ENCODE assay signal across 9 mouse cellular contexts in genomic region chr10:64083813-64084212, GRCm38 (mm10). TPM values are rescaled to one million over a fixed set of nuclear protein-coding genes. Genes with fewer than 3 reads are reported as not detected.
DNase-seq lines count a peak whose midpoint lies in the region; ATAC-seq lines count a peak whose summit lies in the region.
"Had no signal": no experiment of that assay in that cellular context is flagged by ENCODE, and none has a peak within 500 bp of the region (broad histone marks: within the 10 kb centered on the region; RNA-seq: fewer than 3 reads in every experiment).

No protein-coding gene starts in this region.

- no peaks in the 10 kb centered on the region for H3K9me3 ChIP-seq in forebrain, embryonic 14.5 days (replicated peaks; ENCODE audit: control insufficient read depth, low read length)
- no peaks in the 10 kb centered on the region for H3K9me3 ChIP-seq in neural tube, embryonic 12.5 days

- 0 out of 2 replicates have a peak, but pooled peaks cover 3% of the 10 kb centered on the region for H3K27me3 ChIP-seq in forebrain, embryonic 14.5 days (replicated peaks; ENCODE audit: control insufficient read depth, insufficient read depth, low read length)
- peaks cover 5% of the 10 kb centered on the region for H3K27me3 ChIP-seq in neural tube, embryonic 12.5 days (replicated peaks)

- no peak overlapping the region for H3K9ac ChIP-seq in forebrain, embryonic 14.5 days (ENCODE audit: low read length)
- no peak overlapping the region for H3K9ac ChIP-seq in neural tube, embryonic 12.5 days

- no peak for ATAC-seq in forebrain, embryonic 14.5 days
- ATAC-seq in neural tube, embryonic 12.5 days (ENCODE audit: low FRiP score, low read depth), result no peak

- no peak overlapping the region for H3K27ac ChIP-seq in forebrain, embryonic 14.5 days (ENCODE audit: low read depth, low read length)
- no peak overlapping the region for H3K27ac ChIP-seq in neural tube, embryonic 12.5 days

- H3K4me2 ChIP-seq in forebrain, embryonic 14.5 days (ENCODE audit: low read length), result peak overlapping the region; percentile 32
- H3K4me2 ChIP-seq in neural tube, embryonic 12.5 days (replicated peaks), result peak overlapping the region; percentile 44

- H3K4me3 ChIP-seq in forebrain, embryonic 14.5 days (ENCODE audit: low read depth, low read length), result no peak overlapping the region
- H3K4me3 ChIP-seq in neural tube, embryonic 12.5 days, result no peak overlapping the region

- peak; percentile 12 to 30 for DNase-seq in layer of hippocampus, postnatal 10 days (ENCODE audit: low spot score in 2 of 2)
- DNase-seq in layer of hippocampus, adult 8-10 months (ENCODE audit: low spot score in 2 of 2), result no peak
- DNase-seq in cerebellum, adult 8-10 months, result peak; percentile 46
- DNase-seq in forebrain, embryonic 14.5 days (ENCODE audit: low spot score), result no peak
- no peak for DNase-seq in thymus, postnatal 0 days (ENCODE audit: low spot score)
- no peak for DNase-seq in urinary bladder, postnatal 14 days (ENCODE audit: low spot score)
- DNase-seq: gastrocnemius, postnatal 14 days had no signal

- H3K36me3 ChIP-seq in forebrain, embryonic 14.5 days (ENCODE audit: control insufficient read depth, insufficient read depth, low read length), result no peaks in the 10 kb centered on the region
- H3K36me3 ChIP-seq in neural tube, embryonic 12.5 days, result no peaks in the 10 kb centered on the region

- peaks cover 6% of the 10 kb centered on the region for H3K4me1 ChIP-seq in forebrain, embryonic 14.5 days (ENCODE audit: control insufficient read depth, insufficient read depth, low read length)
- peaks cover 22% of the 10 kb centered on the region; the same call in 1 of the 2 replicates for H3K4me1 ChIP-seq in neural tube, embryonic 12.5 days

- WGBS in forebrain, embryonic 14.5 days, result 62% methylated on average over 11 of the region's 11 CpGs
- 41% methylated on average over 11 of the region's 11 CpGs for WGBS in neural tube, embryonic 12.5 days

RNA-seq across cellular contexts. Expression of gene Lrrtm3, which starts 6.3 kb away (rescaled TPM):
- total RNA-seq in layer of hippocampus, postnatal 10 days (2021), result 10 to 100 TPM; 19.4 to 26.8 TPM
- total RNA-seq in layer of hippocampus, adult 8-10 months (2022), result 10 to 100 TPM; 20.4 to 32.5 (median 24.7) TPM
- 10.5 and 17.6 TPM in 2 replicates for polyA plus RNA-seq in forebrain, embryonic 14.5 days (2014; fragmentation: Nextera tagmentation; extraction: Ambion mirVana)
- polyA plus RNA-seq in neural tube, embryonic 12.5 days (2016; fragmentation: Nextera tagmentation; extraction: Ambion mirVana), result 12.2 and 12.8 TPM in 2 replicates
- polyA plus RNA-seq in thymus, postnatal 0 days (2015; fragmentation: Nextera tagmentation; extraction: Ambion mirVana), result 0.58 and 1.1 TPM in 2 replicates
- total RNA-seq: hematopoietic stem cell, adult 5-6 weeks had no signal

Comparison
In these comparisons a context has a peak if more than half of its experiments do, and no peak if none do; other contexts are left out.
1. DNase-seq: peak in layer of hippocampus, postnatal 10 days (2 of 2) and cerebellum, adult 8-10 months (single experiment); none in layer of hippocampus, adult 8-10 months (0 of 2), forebrain, embryonic 14.5 days (single experiment), thymus, postnatal 0 days (single experiment) and urinary bladder, postnatal 14 days (single experiment).